Mouse (Mus musculus) G1E (cell line): ENCODE data around the gene Tcf7l1. TPM values are rescaled to one million over a fixed set of nuclear protein-coding genes. Genes with fewer than 3 reads are reported as not detected.

Experiments used
- ATAC-seq: 2 replicates; pipeline ENCODE4 v1.8.0; 2016; ENCODE audit warnings: mild to moderate bottlenecking; ENCODE audit not compliant: insufficient number of reproducible peaks, poor library complexity, low FRiP score, severe bottlenecking; ENCODE audit errors: extremely low read depth
- DNase-seq: peaks from one replicate; pipeline ENCODE4 v3.0.0; 2012; ENCODE audit warnings: low spot score
- H3K27me3 ChIP-seq: 2 replicates; pipeline ENCODE4 v1.6.1; 2012; ENCODE audit warnings: mild to moderate bottlenecking, low read length, inconsistent platforms; ENCODE audit not compliant: insufficient read depth
- H3K36me3 ChIP-seq: replicated peaks from 2 replicates; pipeline ENCODE3; 2012; ENCODE audit warnings: mild to moderate bottlenecking, inconsistent platforms
- H3K4me1 ChIP-seq: 2 replicates; pipeline ENCODE4 v1.6.1; 2012; ENCODE audit warnings: low read depth, low read length, inconsistent platforms, mixed read lengths; ENCODE audit not compliant: insufficient read depth
- H3K4me3 ChIP-seq: 2 replicates; pipeline ENCODE4 v1.5.1; 2012; ENCODE audit warnings: low read depth, mild to moderate bottlenecking, inconsistent platforms, low read length, moderate library complexity, mixed read lengths
- H3K9me3 ChIP-seq: replicated peaks from 2 replicates; pipeline ENCODE4 v1.6.1; 2012; ENCODE audit warnings: inconsistent platforms
- CTCF ChIP-seq: IDR thresholded peaks from 2 replicates; pipeline ENCODE4 v1.5.1; 2012; ENCODE audit warnings: low read depth, low read length, inconsistent platforms, mixed read lengths
- GATA1 ChIP-seq: IDR thresholded peaks from 2 replicates; pipeline ENCODE4 v1.6.1; 2012; ENCODE audit warnings: borderline replicate concordance, low read length, inconsistent platforms, mixed read lengths
- GATA2 ChIP-seq: IDR thresholded peaks from 2 replicates; pipeline ENCODE4 v1.6.1; 2012; ENCODE audit warnings: low read depth, low read length, inconsistent platforms, borderline replicate concordance
- POLR2AphosphoS5 ChIP-seq: IDR thresholded peaks from 2 replicates; pipeline ENCODE4 v1.6.1; 2012; ENCODE audit warnings: low read depth, low read length, inconsistent platforms; ENCODE audit not compliant: insufficient replicate concordance
- TAL1 ChIP-seq: conservative IDR thresholded peaks from 2 replicates; pipeline ENCODE4 v1.6.1; 2012; ENCODE audit warnings: low read depth, low read length, inconsistent platforms, mixed read lengths
- polyA plus RNA-seq: library from polyadenylated mRNA; stranded (reverse); fragments of >175 nt; gene quantifications from 2 replicates; pipeline ENCODE4 v1.2.3, GENCODE M21; 2012
- total RNA-seq, 2 experiments: library from RNA; stranded (forward) in 1 of 2; stranded (reverse) in 1 of 2; fragments of 200-1000 nt in 1 of 2; fragments of >200 nt in 1 of 2; fragmentation: Nextera tagmentation in 1 of 2; gene quantifications; 2 replicates each; pipeline ENCODE4 v1.2.3; 2014 to 2017

The Tcf7l1 gene
- total and polyA plus RNA-seq, 3 experiments = 0.38 TPM; not detected in 2

- Histone ChIP-seq H3K36me3 (no peaks in the 10 kb centered on the region), H3K4me3 (no peak overlapping the region), H3K4me1 (no peaks in the 10 kb centered on the region), H3K27me3 (peaks cover 10% of the 10 kb centered on the region), H3K9me3 (no peaks in the 10 kb centered on the region)
- no peak for DNase-seq
- TF ChIP-seq GATA2 = no peak
- no peak for TF ChIP-seq POLR2AphosphoS5
- no peak for TF ChIP-seq GATA1
- TF ChIP-seq CTCF = no peak
- no peak for TF ChIP-seq TAL1
- no peak for ATAC-seq
Observed at GRCm38 (mm10) chr6:72720852-72721251, 68.2 kb downstream of the Tcf7l1 start.

DNA sequence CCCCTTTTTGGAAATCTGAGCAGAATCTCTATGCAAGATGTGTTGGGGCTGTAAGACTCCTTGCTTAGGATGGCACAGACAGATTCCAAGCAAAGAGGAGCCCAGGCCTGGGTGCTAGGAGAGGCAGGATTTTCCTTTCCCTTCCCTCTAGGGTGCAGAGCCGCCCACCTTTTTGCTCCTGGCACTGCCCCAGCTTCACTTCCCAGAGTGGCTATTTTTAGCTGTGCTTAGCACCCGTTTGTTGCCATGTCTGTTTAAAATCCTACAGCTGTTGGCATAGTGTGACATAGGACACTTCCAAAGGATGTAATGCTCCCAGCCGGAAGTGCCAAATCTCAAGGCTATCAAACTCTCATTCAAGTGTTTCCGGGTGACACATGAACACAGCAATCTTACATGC, 74.3 kb downstream of the Tcf7l1 start:
- Histone ChIP-seq H3K4me1 (no peaks in the 10 kb centered on the region), H3K9me3 (no peaks in the 10 kb centered on the region), H3K36me3 (no peaks in the 10 kb centered on the region), H3K27me3 (peaks cover 8% of the 10 kb centered on the region), H3K4me3 (no peak overlapping the region)
- TF ChIP-seq GATA2 = no peak
- no peak for TF ChIP-seq TAL1
- no peak for TF ChIP-seq CTCF
- no peak for ATAC-seq
- DNase-seq = no peak

GRCm38 (mm10) chr6:72714250-72714649, 74.8 kb downstream of the Tcf7l1 start:
- Histone ChIP-seq H3K27me3 (peaks cover 8% of the 10 kb centered on the region), H3K4me1 (no peaks in the 10 kb centered on the region), H3K9me3 (no peaks in the 10 kb centered on the region), H3K4me3 (no peak overlapping the region), H3K36me3 (no peaks in the 10 kb centered on the region)
- DNase-seq (no peak), ATAC-seq (no peak)
- TF ChIP-seq POLR2AphosphoS5 = no peak
- TF ChIP-seq GATA2 = no peak
- no peak for TF ChIP-seq GATA1
- TF ChIP-seq CTCF = no peak
- TF ChIP-seq TAL1 = no peak

DNA sequence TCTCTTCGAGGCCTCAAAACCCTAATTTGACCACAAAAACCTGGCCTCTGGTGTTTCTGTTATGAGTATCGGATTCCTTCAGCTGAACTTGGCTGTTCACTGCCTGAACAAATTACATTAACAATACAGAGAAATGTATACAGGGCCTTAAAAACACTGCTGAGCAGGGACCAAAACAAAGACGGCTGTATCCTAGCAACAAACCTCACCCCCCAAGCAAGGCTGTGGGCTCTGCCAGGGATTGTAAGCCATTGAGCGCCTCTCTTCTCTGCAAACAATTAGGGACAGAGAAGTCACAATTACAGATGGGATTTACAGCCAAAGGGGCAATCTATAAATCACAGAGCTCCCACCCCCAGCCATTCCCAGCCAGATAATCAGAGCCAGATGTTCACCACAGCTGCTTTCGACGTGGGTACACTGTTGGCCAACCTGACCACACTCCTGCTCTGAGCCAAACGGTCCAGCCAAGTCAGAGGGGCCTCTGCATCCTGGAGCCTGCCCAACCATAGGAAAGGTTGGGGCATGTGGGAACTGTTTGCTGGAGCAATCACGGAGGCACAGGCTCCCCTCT, 77.5 kb downstream of the Tcf7l1 start:
- DNase-seq (no peak), ATAC-seq (no peak)
- Histone ChIP-seq H3K4me1 (no peaks in the 10 kb centered on the region), H3K27me3 (peaks cover 12% of the 10 kb centered on the region), H3K4me3 (no peak overlapping the region), H3K36me3 (no peaks in the 10 kb centered on the region), H3K9me3 (no peaks in the 10 kb centered on the region)
- TF ChIP-seq GATA2 = no peak
- no peak for TF ChIP-seq GATA1
- TF ChIP-seq TAL1 = no peak
- no peak for TF ChIP-seq CTCF
- no peak for TF ChIP-seq POLR2AphosphoS5

DNA sequence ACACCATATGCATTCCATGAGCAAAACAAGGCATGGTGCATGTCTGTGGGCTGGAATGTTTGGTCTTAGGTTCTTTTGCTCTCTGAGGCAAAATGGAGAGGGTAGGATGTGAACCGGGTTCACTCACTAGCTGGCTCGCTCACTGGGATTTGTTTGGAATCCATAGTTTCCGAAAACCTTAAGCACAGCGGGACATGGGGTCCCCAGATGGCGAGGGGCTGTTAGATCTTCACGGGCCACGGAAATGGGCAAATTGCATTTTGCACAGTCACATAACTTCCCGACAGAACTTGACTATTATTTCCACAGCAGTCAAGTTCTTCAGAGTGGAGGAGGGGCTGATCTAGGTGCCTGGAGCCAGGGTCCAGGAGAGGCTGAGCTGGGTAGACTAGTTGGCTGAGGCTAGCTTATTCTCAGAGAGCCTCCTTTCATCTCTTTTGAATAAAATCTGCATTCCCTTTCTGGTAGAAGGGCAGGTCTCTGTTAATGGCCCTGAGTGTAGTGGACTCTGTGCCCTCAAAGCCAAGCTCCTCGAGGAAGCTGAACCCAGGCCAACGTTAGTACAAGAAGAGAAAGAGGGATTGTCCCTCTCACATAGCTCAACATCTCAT, 78.1 kb downstream of the Tcf7l1 start:
- no peaks in the 10 kb centered on the region for H3K36me3 ChIP-seq
- H3K4me1 ChIP-seq = no peaks in the 10 kb centered on the region
- H3K9me3 ChIP-seq = no peaks in the 10 kb centered on the region
- H3K4me3 ChIP-seq = no peak overlapping the region
- DNase-seq (no peak), ATAC-seq (no peak)
- peaks cover 12% of the 10 kb centered on the region for H3K27me3 ChIP-seq
- TF ChIP-seq CTCF = no peak
- no peak for TF ChIP-seq GATA2
- TF ChIP-seq GATA1 = no peak
- TF ChIP-seq TAL1 = no peak
- TF ChIP-seq POLR2AphosphoS5 = no peak

GRCm38 (mm10) chr6:72699467-72700126, 89.5 kb downstream of the Tcf7l1 start:
- H3K4me1 ChIP-seq = no peaks in the 10 kb centered on the region
- ATAC-seq (no peak), DNase-seq (no peak)
- TF ChIP-seq TAL1 (no peak), GATA1 (no peak), CTCF (no peak), POLR2AphosphoS5 (no peak), GATA2 (no peak)
- H3K4me3 ChIP-seq = no peak overlapping the region
- no peaks in the 10 kb centered on the region for H3K36me3 ChIP-seq
- H3K9me3 ChIP-seq = no peaks in the 10 kb centered on the region
- peaks cover 21% of the 10 kb centered on the region; the same call in 1 of the 2 replicates for H3K27me3 ChIP-seq
